Mouse (Mus musculus): Measurements from ENCODE around the gene Il11ra1. TPM values are rescaled to one million over a fixed set of nuclear protein-coding genes. Genes with fewer than 3 reads are reported as not detected.
"Not testable (repeated sequence)": the region's sequence is repeated elsewhere in the genome, so short reads cannot be mapped to it uniquely, and the experiment has no call there.

The Il11ra1 gene
- total RNA-seq, 2 experiments from 2014 or later: 44.7 to 53.1 TPM

DNA sequence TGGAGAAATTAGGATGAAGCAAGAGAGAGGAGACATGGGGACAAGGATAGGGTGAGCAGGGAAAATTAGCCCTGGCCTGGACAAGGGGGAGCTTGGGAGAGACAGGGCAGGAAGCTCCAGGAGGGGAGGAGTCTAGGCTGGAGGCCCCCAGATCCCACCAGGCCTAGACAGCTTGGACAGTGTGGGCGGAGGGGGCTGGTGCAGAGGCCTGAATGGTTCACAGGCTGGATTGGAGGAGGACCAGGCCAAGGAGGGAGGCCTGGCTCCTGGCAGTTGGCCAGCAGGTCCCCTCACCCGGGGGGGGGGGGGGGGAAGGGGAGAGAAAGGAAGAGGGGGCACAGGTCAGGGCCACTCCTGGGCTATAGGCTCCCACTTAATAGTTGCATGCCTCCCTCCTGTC is 20.5 kb upstream of the Il11ra1 start:
- DNase-seq (ENCODE audit: low spot score): no peak

DNA sequence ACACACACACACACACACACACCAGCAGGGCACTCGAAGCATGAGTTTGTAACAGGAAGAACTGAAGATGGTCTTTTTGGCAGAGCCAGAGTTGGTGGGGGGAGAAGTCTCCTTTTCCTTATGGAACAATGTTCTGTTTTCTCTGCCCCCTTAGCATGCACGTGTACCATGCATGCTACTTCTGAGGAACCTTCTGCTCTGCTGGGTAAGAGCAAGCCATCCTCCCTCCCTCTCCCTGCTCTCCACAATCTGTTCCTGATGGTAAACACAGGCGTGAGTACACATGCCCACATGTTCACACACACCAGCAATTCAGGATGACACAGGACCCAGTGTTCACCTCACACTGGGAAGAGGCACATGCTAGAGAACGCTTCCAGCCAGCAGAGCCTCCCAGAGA is 18.6 kb upstream of the Il11ra1 start:
- no peak for DNase-seq (ENCODE audit: low spot score)

DNA sequence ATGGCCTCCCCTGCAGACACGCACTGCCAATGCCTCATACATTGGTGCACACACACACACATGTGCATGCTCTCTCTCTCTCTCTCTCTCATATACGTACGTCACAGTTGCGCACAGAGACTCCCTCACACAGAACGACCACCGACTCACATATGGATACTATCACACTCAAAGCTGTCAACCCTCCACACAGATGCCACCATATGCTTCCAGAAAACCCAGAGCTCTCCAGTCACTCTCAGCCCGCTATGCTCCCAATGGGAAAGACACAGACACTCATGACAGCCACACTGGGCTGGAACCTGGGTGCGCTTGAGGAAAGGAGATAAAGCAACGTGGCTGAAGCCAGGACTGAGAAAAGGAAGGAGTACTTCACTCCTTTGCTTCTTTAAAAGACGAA is 17.8 kb upstream of the Il11ra1 start:
- DNase-seq (ENCODE audit: low spot score): no peak

DNA sequence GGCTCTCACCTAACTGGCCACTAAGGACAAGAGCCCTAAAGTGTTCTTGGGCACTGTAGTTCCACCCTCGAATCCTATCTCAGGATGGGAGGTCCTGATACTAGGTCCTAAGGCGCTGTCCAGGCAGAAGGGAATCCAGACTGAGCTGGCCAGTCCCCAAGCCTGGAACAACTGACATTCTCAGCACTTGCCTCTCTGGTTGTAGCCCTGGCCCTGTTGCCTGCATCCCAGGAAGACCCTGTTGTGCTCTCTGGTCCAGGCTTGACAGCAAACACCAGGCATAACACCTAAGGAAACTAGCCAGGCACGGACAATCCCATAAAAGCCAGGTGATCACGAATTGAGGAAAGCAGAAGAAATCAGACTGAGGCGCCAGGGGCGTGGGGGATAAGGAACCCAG is 17.0 kb upstream of the Il11ra1 start:
- no peak for DNase-seq (ENCODE audit: low spot score)

DNA sequence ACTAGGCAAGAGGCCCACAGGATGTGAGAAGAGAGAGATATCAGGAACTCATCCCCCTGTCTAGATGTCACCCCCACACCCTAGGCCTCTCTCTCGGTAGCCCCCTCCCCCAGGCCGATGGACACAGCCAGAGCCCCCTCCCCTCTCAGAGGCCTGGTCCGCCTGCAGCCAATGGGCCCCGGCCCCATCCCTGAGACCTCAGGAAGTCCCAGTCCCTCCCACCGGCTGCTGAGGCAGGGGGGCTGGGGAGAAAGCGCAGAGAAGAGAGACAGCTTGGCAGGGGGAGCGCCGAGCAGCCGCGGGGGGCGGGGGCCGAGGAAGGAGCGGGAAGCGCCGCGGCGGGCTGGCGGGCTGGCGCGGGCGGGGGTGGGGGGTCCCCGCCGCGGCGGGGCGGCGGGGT is 16.5 kb upstream of the Il11ra1 start:
- not testable (repeated sequence) for DNase-seq (ENCODE audit: low spot score)

DNA sequence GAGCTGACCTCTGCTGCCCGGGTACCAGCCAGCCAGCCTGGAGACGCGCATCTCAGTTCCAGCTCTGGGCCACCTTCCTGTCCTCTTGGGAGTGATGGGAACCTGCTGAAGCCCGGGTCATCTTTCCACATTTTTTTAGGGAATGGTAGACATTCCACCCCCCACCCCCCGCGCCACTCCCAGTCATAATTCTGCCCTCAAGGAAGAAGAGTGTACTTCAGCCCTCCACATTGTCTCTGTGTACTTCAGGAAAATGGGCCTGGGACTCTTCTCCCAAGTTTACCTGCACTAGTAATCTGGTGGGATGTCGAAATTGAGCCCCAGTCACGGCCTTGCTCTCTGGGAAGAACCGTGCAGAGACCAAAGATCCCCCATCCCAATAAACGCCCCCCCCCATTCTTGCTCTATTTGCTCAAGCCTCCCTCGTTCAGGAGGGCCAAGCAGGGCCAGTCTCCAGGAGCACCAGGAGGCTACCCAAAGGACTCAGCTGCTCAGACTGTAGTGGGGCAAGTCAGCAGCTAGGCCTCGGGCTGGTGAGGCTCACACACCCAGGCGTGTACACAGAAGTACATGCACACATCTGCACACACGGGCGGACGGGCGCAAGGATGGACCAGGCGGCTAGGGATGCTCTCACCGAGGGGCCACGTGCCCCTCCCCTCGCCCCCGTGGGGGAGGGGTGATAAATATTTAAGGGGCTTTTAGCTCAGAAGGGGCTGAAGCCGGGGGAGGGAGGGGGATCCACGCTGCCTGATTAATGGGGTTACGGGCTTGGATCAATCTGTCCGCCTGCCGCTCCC is 15.5 kb upstream of the Il11ra1 start:
- not testable (repeated sequence) for DNase-seq (ENCODE audit: low spot score)

DNA sequence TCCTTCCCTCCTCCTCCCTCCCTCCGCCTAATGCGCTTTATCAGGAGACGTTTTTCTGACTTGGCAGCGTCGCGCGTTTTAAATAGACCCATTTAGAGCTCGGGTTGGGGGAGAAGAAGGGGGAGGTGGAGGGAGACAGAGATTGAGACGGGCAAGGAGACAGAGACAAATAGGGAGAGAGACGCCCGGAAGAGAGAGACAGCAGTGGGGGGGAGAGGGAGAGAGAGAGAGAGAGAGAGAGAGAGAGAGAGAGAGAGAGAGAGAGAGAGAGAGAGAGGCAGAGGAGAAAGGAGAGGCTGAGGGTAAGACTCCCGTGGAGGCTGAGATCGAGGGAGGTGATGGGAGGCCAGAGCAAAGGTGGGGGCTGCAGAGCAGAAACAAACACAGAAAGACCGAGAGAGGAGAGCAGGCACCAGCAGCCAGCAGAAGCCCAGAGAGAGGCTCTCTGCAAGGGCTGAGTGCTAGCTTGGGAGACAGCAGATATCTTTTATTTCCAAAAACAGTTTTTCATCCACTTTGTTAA is 14.8 kb upstream of the Il11ra1 start:
- not testable (repeated sequence) for DNase-seq (ENCODE audit: low spot score)

DNA sequence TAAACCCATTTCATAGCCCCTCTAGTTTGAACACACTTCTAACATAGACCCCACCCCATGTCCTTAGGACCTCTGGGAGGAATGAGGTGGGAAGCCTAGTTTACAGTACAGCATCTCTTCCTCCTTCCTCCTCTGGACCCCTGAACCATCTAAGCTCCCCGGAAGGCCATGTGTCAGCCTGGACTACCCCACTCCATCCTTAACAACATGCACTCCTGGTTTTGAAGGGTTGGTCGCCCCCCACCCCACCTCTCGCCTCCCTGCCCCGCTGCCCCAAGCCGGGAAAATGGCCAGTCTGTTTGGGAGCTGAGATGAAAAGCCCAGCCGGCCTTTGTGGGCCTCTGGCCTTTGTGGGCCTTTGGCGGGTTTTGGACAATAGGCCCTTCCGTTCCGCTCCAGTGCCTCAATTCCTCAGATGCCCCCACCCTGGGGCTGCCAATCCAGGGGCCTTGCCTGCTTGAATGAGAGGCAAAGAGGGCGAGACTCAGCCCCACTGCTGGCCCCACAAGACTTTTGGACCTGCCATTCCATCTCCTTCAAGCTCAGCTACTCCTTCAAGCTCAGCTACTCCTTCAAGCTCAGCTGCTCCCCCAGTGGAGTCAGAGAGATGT is 13.8 kb upstream of the Il11ra1 start:
- DNase-seq (ENCODE audit: low spot score): not testable (repeated sequence)

DNA sequence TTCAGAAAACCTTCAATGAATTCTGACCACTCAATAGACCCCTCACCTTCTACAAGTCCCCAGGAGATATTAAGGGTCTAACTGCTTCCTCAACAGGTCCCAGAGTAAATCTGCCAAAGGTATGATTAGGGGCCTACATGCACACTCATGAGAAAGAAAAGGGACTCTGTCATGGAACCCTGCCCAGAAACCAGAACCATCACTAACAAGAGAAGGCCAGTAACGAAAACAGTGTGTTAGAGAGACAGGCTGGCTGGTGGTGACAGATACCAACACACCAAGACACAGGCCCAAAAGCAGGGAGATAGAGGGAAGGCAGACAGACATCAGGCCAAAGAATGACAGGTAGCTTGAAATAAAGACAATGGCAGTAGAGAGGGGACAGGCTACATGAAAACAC is 11.2 kb upstream of the Il11ra1 start:
- not testable (repeated sequence) for DNase-seq (ENCODE audit: low spot score)

DNA sequence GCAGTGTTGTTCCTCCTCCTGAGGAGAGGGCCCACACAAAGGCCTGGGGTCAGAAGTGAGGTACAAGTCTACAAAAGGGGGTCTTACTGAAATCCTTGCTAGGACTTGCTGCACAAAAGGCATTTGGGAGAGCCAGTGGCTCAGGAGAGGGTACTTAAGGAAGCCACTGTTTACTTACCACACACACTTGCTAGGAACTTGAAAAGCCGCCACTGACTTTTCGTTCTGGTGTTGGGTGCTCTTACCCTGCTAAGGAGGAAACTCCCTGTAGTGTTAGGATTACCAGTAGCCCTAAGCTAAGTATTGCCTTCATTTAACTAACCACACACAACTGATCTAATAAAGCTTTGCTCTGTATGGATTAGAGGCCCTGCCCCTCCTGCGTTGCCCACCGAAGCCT is 9.8 kb upstream of the Il11ra1 start:
- not testable (repeated sequence) for DNase-seq (ENCODE audit: low spot score)

DNA sequence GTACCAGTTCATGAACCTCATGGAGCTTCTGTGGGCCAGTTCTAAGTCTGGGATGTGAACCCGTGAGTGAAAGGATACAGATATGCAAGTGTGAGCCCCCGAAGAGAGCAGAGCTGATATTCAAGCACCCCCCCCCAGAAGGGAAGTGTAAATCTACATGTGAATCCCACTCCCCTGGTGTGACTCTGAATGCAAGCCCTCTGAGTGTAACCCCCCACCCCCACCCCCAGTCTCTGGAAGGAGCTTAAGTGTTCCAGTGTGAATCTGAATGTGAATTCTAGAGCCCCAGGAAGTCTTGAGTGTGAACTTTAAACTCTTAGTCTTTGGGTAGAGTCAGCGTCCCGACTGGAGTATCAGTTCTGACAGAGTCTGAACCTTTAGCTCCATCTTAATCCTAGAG is 6.3 kb upstream of the Il11ra1 start:
- not testable (repeated sequence) for DNase-seq (ENCODE audit: low spot score)

DNA sequence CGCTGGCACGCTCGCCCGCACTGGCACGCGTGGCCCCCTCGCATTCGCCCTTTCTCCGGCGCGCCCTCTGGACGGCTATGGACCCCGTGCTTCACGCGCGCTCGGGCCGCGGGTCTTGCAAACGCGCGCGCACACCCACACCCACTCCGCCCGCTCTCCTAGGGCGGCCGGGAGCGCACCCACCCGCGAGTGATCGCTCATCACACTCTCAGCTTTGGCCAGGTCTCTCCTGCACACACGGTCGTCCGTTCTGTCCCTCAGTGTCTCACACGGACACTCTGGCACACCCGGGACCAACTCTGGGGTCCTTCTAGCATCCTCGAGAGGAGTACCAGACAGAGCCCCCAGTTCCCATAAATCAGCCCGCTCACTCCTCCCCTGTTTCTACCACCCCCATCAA is 4.0 kb upstream of the Il11ra1 start:
- DNase-seq (ENCODE audit: low spot score): not testable (repeated sequence)

DNA sequence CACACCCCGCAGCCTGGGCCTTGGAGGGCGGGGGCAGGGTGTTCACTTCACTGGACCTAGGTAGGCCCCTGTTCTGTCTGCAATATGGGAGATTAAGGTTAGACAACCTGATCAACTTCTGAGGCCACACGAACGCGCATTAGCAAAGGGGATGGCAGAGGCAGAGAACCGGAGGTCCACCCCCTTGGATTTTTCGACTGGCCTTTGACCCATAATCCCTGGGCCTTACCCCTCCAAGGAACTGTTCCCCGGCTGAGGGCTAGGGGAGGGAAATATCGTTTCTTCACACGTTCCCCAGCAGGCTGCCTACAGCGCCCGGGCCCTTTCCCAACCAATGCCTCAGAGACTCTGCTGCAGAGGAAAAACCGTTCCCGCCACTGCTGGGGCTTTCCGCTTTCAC is 3.3 kb upstream of the Il11ra1 start:
- DNase-seq (ENCODE audit: low spot score): not testable (repeated sequence)

DNA sequence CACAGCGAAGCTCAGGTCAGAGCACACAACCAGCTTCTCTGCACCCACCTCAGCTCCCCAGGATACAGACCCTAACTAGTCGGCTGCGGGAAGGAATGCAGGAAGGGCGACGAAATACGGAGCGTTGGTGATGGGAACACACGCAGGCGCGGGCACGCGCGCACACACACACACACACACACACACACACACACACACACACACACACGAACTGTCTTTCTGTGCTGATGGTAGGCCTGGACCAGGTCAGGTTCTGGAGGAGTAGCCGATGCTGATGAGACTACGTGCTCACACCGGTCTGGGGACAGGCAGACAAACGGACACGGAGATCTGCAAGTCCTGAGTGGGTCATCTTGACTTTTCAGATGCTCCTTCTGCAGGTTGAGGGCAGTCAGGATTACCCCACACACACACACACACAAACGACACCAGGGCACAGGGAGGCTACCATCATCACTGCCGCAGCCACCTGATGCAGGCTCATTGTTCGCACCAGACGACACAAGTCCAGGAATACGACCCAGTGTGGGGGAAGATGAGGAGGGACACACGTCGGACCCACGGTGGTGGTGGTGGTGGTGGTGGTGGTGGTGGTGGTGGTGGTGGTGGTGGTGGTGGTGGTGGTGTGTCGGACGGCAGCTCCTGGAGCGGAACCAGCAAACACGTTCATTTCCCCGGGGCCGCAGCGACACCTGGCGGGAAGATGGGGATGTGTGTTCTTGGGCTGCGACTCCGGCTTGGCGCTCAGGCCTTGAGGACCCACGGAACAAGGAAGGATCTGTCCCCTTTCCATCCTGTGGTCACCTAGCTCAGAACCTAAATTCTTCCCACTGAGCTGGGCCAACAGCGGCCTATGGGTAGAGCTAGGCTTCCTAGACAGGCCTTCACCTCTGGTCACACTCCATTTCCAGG is 2.6 kb upstream of the Il11ra1 start, which contains the start of gene Cntfr:
Gene Cntfr (minus strand): TSS at position 160 of the 912 bp plus-strand sequence.
- DNase-seq (ENCODE audit: low spot score): peak; percentile 88

DNA sequence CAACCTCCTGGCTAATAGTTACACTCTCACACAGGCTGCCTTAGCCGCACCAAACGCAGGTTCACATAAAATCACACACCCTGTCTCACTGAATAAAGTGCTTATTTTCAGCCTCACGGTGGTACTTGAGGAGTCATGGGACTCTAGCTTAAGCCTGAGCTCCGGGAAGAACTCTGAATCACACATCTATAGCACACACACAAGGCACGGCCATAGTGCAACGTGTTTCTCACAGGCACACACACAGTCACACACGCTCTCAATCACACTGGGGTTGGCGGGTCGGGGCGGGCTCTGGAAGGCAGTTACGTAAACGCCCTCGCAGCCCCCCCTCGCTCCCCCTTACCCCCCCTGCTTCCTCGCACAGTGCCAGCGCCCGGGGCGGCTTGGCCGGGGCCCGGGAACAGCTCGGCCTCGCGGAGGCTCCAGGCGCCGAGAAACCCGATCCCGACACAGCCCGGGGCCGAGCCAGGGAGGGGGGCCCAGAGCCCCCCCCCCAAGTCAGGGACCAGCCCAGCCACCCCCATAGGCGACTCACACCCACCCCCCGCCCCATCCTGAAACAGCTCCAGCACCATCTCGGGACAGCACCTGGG is 1.3 kb upstream of the Il11ra1 start:
- DNase-seq (ENCODE audit: low spot score): peak; percentile 80

DNA sequence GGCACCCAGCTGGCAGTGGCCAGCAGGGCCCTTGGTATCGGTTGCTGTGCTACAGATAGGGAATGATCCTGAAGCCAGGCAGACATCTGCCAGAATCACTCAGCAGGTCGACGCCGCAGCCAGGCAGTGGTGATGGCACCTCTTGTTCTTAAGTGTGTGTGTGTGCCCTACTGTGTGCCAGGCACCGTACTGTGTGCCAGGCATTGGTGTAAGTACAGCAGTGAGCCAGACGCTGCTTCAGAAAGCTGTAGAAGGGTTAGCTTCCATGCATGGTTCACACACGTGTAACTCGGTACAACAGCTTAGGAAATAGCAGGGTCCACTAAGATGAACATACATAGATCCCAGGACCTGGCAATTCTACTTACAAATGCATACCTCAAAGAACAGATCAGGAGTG is 435 bp downstream of the Il11ra1 start:
- DNase-seq (ENCODE audit: low spot score): not testable (repeated sequence)

DNA sequence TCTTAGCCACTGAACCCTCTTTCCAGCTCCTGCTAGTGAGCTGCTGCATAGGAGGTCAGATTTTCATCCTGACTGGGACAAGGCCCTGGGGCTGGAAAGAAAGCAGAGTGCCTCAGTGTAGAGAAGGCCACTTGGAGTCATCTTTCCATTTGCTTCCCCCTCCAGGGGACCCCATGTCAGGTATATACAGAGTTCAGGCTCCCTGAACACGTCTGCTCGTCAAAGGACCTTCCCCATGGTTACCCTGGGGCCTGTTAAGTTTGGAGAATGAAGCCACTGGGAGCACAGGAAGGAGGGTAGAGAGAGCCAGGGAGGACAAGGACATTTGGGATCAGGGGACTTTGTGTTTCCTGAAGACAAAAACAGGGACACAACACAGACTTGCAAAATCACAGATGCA is 2.4 kb downstream of the Il11ra1 start:
- not testable (repeated sequence) for DNase-seq (ENCODE audit: low spot score)

DNA sequence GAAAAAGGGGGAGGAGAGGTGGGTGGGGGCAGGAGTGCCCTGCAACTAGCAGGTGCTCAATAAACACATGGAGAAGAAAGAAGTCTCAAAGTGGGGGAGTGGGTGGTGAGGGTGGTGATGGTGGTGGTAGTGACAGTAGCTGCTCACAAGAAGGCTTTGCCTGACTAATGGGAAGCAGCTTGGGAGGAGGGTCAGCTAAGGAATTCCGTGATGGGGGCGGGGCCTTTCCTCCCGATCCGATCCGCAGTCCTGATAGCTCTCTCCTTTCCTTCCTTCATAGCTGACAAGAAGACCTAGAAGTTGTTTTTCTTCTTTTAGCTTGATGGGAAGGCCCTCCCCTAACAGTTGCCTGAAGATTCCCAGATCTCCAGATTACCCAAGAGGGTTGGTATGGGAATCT is 4.9 kb downstream of the Il11ra1 start:
- no peak for DNase-seq (ENCODE audit: low spot score)

DNA sequence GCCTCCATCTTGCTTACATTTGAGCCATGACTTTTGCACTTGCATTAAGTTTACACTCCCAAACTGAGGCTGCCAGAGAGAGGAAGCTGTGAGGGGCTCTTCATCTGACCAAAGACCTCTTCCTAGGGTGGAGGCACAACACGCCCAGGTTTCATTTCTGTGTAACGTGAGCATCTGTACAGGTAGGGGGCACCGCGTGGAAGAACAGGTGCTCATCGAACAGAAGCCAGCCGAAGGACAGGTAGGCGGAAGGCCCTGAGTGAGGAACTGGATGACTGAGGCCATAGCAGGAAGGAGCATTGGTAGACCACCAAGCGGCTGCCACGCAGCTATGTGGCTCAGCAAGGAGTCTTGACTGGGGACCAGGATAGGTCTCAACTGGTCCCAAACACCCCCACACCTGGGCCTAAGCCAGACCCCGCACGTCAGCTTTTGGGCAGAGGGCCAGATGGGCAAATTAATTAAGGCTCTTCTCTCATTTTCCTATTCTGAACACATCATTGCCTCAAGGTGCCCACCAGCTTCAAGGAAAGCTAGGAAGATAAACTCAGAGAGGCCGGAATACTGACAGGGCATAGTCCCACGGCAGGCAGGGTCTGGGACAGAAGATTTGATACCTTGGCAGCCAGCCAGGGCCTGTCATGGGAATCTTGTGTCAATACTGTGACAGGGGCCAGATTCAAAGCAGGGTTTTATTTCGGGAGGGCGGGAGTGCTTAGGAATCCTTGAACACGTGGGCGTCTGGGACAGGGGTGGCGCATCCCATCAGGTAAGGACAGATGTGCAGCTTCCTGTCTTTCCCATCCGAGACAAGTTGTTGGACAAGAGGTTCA is 6.3 kb downstream of the Il11ra1 start:
- no peak for DNase-seq (ENCODE audit: low spot score)

DNA sequence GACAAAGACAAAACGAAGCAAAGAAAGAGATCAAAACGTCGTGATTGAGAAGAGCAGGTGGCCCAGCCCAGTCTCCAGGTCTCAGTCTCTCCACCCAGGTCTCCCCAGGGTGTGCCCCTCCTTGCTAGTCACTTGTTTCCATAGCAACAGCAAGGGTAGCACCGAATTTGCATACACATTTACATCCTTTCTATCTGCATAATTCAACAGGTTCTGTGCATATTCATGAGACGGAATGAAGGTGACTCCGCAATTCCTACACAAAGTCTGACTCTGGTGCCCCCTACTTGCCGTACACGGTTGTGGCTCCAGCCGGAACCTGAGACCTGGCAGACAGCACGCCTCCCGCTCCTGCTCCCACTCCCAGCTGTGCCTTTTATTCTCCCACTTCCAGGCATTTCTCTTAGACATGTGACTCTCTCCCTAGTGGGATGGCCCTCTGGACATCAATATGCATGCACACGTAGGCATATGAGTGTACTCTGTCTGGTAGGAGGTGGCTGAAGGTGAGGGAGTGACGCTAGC is 7.3 kb downstream of the Il11ra1 start:
- DNase-seq (ENCODE audit: low spot score): peak; percentile 76

All from gastrocnemius, adult 18-20 months (tissue).